Mouse (Mus musculus): ENCODE measurements at regions not wholly inside any gene's neighbourhood (a gene's known extent, or its start where the extent isn't known, plus 50 kb on each side); places are given as distances from the start of the nearest gene placed in this dataset.

GRCm38 (mm10) chr1:61179461-61179860, 201.7 kb downstream of the Icos start:
- CTCF ChIA-PET, result no interaction called here

GRCm38 (mm10) chr1:61181099-61181821, 203.5 kb downstream of the Icos start:
- CTCF ChIA-PET, result no interaction called here

- CTCF ChIA-PET, result no interaction called here
These were observed 209.8 kb downstream of the Icos start for GRCm38 (mm10) chr1:61187381-61188100.

- CTCF ChIA-PET, result no interaction called here
These were observed 213.2 kb downstream of the Icos start for GRCm38 (mm10) chr1:61190921-61191320.

- CTCF ChIA-PET, result no interaction called here
These were observed 220.9 kb downstream of the Icos start for GRCm38 (mm10) chr1:61198549-61199062.

GRCm38 (mm10) chr1:61201006-61201405, 223.3 kb downstream of the Icos start:
- CTCF ChIA-PET, result no interaction called here

- CTCF ChIA-PET, result no interaction called here
These were observed 224.4 kb downstream of the Icos start for GRCm38 (mm10) chr1:61202079-61202478.

GRCm38 (mm10) chr1:61203170-61203569, 225.4 kb downstream of the Icos start:
- CTCF ChIA-PET, result no interaction called here

- CTCF ChIA-PET, result no interaction called here
These were observed 225.9 kb downstream of the Icos start for GRCm38 (mm10) chr1:61203612-61204011.

GRCm38 (mm10) chr1:61205137-61205536, 227.4 kb downstream of the Icos start:
- CTCF ChIA-PET, result no interaction called here

GRCm38 (mm10) chr1:61206861-61207380, 229.2 kb downstream of the Icos start:
- CTCF ChIA-PET, result interaction anchor here (0.6 kb wide), 1 partner anchor 1242 kb away, joined by 7 read pairs; no protein-coding TSS in a partner anchor

GRCm38 (mm10) chr1:61208386-61208785, 230.7 kb downstream of the Icos start:
- CTCF ChIA-PET, result no interaction called here

- CTCF ChIA-PET, result no interaction called here
These were observed 243.4 kb downstream of the Icos start for GRCm38 (mm10) chr1:61221131-61221530.

GRCm38 (mm10) chr1:61228942-61229341, 251.2 kb downstream of the Icos start:
- CTCF ChIA-PET, result no interaction called here

- CTCF ChIA-PET, result no interaction called here
These were observed 255.3 kb downstream of the Icos start for GRCm38 (mm10) chr1:61233001-61233400.

- CTCF ChIA-PET, result no interaction called here
These were observed 256.0 kb downstream of the Icos start for GRCm38 (mm10) chr1:61233476-61234297.

- CTCF ChIA-PET, result no interaction called here
These were observed 256.6 kb downstream of the Icos start for GRCm38 (mm10) chr1:61234298-61234682.

GRCm38 (mm10) chr1:61236511-61236910, 258.8 kb downstream of the Icos start:
- CTCF ChIA-PET, result no interaction called here

- CTCF ChIA-PET, result no interaction called here
These were observed 260.9 kb downstream of the Icos start for GRCm38 (mm10) chr1:61238668-61239067.

- CTCF ChIA-PET, result no interaction called here
These were observed 279.8 kb downstream of the Icos start for GRCm38 (mm10) chr1:61257561-61257960.

GRCm38 (mm10) chr1:61263466-61263865, 285.7 kb downstream of the Icos start:
- CTCF ChIA-PET, result interaction anchor here (0.6 kb wide), 1 partner anchor 14 kb away, joined by 4 read pairs; no protein-coding TSS in a partner anchor

GRCm38 (mm10) chr1:61265706-61266127, 288.0 kb downstream of the Icos start:
- CTCF ChIA-PET, result no interaction called here
